Mouse (Mus musculus): ENCODE measurements around the gene Bloc1s5.
A peak's percentile ranks its signal among the peaks of the same experiment; 100 is the strongest.
"Not testable (repeated sequence)": the region's sequence is repeated elsewhere in the genome, so short reads cannot be mapped to it uniquely, and the experiment has no call there.

Gene Bloc1s5

DNA sequence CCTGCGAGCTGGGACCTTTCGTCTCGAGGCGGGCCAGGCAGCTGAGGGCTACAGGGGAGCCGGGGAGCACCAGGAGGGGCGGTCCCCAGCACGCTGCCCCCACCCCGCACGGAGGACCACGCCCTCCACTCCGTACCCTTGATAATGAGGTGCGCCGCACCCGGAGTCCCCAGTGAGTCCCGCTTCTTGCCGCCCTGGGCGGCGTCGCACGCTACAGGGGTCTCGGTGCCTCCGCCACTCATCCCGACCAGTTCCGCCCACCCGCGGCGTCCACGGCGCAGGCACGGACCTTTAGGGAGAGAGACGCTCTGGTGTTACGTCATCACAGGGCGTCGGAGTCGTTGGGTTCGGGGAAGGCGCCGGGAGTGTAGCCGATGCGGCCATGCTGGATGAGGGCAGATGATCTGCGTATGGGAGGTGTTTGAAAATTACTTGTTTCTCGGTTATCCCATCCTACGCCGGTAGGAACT is at the start of gene Bloc1s5:
TSS of gene Bloc1s5 (minus strand) at position 310 of the 470 bp plus-strand sequence.
- peak; percentile 96 for DNase-seq (ENCODE audit: low spot score)

DNA sequence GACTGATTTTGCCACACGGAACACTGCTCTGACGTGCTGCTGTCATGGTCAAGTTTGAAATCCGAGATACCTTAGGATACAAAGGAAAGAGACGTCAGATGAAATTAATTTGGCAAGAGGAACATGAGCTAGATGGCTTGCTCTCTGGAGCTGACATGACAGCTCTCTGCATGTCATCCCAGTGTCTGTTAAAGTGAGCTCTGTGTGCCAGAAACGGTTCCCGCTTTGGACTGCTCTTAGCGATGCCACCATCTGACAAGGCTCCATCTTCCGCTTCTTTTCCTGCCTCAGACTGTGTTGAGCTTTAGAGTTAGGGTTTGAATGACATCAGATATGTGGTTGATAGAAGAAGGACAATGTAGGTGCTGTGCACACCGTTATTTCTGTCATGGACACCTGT is 37.4 kb upstream of the Bloc1s5 start:
- DNase-seq (ENCODE audit: low spot score) = no peak

DNA sequence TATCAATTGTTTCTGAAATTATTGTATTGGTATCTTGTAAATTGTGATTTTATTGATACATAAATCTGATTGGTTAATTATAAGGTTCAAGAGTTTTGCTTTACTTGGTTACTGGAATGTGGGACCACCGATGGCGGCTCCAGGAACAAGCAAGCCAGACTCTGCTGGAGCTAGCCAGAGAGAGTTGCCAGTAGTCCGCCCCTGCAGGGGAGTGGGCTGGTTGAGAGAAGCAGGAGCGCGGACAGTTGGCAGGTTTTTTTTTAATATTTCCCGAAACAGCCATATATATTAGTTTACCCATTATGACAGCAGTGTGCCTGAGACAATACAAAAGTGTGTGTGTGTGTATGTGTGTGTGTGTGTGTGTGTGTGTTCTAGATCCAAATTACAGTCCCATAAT is 36.5 kb upstream of the Bloc1s5 start:
- not testable (repeated sequence) for DNase-seq (ENCODE audit: low spot score)

DNA sequence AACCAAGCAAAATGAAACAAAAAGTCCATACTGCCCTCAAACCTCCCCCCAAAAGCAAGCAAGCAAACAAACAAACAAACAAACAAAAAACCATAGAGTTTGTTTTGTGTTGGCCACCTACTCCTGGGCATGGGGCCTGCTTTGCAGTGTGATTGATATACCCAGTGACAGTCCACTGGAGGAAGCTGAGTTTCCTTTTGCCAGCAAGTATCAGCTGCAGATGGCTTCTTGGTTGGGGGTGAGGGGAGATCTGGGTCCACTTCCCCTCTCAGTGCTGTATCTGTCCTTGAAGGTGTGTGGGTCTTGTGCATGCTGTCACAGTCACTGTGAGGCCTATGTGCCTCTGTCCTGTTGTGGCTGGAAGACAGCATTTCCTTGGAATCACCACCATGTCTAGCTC is 35.1 kb upstream of the Bloc1s5 start:
- no peak for DNase-seq (ENCODE audit: low spot score)

DNA sequence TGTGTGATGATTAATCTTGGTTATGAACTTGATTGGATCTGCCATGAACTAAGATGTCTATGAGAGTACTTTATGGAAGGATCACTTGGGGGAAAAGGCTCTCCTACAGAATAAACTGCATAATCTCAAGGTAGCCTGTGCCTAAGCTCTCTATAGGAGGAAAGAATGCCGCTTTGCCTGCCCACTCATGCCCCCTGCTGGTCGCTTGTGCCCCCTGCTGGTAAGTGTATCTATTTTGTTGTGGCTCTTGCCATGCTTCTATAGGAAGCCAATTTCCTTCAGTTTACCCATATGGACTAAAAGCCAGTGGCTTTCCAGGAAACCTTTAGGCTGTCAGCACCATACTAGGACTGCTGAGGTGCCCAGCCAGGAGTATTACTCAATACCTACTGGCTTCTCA is 33.6 kb upstream of the Bloc1s5 start:
- peak; percentile 12 for DNase-seq (ENCODE audit: low spot score)

DNA sequence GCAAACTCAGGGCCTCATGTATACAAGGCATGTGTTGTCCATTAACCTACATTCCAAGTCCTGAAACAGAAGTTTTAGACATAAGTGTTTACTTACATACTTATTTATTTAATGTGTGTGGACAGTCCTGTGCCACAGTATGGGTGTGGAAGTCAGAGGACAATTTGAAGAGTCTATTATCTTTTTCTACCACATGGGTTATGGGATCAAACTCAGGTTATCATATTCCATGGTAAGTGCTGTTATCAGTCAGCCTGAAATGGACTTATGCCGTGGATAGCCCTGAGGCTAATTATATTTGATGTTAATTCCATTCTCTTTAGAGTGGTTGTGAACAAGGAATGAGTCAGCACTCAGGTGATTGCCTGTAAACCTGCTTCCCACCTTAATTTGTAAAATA is 29.8 kb upstream of the Bloc1s5 start:
- no peak for DNase-seq (ENCODE audit: low spot score)

DNA sequence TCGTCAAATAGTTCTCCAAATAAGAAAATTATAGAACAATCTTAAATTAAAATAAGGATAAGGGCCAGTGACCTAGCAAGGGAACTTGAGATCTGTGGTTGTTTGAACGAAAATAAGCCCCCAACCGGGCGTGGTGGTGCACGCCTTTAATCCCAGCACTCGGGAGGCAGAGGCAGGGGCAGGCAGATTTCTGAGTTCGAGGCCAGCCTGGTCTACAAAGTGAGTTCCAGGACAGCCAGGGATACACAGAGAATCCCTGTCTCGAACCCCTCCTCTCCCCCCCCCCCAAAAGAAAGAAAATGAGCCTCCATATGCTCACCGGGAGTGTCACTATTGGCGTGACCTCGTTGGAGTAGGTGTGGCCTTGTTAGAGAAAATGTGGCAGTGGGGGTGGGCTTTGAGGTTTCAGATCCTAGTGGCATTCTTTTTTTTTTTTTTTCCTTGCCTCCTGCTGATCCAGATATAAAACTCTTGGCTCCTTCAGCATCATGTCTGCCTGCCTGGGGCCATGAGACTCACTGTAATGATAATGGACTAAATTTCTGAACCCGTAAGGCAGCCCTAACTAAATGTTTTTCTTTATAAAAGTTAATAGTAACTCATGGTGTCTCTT is 24.7 kb upstream of the Bloc1s5 start:
- no peak for DNase-seq (ENCODE audit: low spot score)

DNA sequence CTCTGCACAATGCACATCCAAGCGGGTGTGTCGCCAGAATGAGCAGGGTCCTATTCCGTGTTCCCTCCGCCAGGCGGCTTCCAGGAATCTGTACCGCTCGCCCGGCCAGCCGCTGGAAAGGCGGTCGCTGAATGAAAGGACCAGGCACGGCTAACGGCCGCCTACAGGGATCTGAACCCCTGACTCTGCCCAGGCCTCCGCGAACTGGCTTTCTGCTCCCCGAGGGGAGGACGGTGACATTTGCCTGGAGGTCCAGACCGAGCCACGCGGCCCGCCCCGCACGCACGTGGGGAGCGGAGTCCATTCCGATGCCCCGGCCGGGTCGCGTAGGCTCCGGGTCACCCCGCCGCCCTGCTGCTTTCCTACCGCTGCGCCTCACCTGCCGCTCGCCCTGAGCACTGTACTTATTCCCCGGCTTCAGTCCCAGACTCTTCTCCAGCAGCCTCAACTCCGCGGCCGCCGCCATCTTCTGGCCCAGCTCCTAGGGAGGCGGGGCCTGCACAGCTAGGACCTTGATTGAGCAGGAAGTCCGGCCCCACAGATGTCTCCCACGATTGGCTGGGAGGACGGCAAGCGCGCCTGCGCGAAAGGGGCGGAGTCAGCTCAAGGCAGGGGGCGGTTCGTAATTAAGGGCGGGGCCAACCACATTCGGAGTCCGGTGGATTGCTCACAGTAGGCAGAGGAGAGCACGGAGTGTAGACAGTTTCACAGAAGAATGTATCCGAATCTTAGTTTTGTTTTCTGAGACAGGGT is 23.8 kb upstream of the Bloc1s5 start, which contains the start of gene Eef1e1:
TSS of gene Eef1e1 (minus strand) at position 531 of the 753 bp plus-strand sequence.
- DNase-seq (ENCODE audit: low spot score) = peak; percentile 94

DNA sequence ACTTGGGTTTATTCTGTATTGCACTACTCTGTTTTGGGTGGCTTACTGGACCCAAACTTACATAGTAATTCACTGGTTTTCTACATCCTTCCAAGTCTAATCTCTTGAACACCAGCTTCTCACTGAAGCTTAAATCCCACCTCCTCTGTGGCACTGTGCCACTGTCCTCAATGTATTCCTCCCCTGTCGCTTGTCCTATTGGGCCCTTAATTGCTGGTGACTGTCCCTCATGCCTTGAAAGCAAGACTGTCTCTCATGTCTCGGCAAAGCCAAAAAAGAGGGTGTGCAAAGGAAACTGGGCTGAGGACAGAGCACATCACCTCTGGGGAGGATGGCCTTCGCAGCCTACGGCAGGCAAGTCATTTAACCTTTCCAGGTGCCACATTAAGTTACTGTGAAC is 23.0 kb upstream of the Bloc1s5 start:
- DNase-seq (ENCODE audit: low spot score) = no peak

DNA sequence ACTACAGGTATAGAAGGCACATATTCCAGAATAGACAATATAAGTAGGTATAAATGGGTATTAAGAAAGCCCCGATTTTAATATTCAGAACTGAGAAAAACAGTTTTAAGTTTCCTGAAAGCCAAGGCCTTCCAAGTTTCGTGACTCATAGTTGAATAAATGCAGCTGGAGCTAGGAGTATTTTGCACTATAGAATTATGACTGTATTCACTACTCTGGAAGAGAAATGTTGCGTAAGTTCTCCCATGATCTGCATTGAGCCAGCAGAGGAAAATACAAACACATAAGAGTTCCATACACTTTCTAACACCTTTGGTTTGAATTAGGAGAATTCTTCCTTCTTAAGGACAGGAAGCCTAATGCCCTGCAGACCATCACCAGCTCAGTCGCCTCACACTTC is 15.4 kb upstream of the Bloc1s5 start:
- DNase-seq (ENCODE audit: low spot score) = no peak

DNA sequence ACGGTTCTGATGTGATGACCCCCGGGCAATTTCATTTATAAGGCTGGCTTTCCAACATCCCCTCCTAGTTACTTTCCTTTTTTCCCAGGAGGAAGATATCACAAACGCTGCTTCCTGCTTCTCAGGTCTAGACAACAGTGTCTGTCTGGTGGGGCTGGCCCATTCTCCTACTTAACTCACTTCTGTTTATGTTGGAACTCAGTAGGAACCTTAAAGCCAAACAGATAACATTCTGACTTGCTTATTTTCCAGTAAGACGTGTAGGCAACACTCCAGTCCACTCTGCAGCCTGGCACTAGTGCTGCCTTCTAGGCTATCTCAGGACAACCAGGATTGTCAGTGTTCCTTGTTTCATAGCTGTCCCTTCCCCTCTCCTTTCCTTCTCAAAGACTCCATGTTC is 14.2 kb upstream of the Bloc1s5 start:
- no peak for DNase-seq (ENCODE audit: low spot score)

DNA sequence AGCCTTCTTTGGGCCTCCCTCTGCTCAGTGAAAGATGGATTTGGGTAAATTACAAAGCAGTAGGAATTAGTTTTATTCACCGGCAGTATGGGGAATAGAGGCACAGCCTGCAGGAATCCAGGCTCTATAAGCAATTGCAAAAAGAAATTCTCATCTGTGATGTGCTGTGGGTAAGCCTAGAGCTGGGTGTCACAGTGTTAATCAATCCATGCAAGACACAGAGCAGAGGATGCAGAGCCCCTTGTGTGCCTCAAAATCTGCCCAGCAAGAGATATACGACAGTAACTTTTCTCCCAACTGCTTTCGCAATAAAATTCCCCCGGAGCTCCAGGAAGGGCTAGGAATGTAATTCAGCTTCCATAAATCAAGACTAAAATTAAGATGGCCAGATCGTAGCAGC is 6.5 kb upstream of the Bloc1s5 start:
- no peak for DNase-seq (ENCODE audit: low spot score)

DNA sequence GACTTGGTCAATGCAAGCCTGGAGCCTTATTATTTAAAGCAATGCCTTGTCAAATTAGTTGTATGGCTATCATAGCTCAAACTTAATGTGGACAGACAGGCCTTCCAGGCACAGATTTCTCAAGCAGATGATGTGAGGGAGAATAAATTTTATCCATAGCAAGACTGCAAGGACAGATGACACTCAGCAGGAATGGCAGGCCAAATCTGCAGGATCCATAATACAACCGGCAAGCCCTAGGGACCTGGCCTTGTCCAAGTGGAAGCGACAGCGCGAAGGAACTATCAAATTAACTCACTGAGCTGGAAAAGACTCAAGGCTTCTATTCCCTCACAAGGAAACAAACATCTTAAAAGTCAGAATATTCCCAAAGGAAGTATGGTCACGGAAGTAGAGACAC is 6.1 kb upstream of the Bloc1s5 start:
- no peak for DNase-seq (ENCODE audit: low spot score)

DNA sequence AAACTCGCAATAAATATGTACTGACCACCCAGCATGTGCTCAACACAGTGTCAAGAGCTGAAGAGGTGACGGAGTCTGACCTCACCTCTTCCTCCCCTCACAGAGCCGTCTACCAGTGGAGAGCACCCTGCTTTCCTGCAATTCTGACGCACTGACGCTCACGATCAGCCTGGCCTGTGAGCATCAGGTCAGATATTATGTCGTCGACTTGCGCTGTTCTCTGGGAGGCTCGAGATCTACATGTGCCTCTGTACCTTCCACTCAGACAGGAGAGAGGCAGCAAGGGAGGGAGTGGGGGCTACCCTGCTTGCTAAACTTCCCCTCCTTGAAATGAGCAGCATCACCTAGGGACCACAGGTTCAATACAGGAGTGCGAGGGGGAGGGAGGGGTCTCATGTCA is 3.8 kb upstream of the Bloc1s5 start:
- DNase-seq (ENCODE audit: low spot score) = no peak

DNA sequence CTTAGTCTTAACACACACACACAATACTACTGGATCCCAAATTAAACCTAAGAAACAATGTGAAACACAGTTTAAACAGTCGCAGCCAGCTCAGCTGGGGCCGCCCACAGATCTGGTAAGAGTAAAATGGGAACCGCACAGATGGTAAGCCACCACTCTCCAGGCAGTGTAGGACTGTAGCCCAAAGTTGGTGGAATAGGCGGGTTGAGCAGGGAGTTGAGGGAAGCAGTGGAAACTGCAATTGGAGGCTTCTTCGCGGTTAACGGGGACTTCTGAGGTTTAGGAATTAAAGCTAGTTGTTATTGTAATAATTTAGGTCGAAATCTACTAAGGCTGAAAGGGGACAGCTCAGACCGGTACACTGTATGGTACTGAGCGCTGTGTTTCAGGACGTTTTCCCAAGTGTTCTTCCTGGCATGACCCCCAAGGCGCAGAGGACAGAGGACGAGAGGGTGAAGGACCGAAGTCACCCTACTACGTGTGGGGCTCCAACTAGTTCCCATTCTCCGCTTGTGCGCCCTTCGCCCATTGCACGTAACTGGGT is 581 bp downstream of the Bloc1s5 start:
- peak; percentile 11 for DNase-seq (ENCODE audit: low spot score)

DNA sequence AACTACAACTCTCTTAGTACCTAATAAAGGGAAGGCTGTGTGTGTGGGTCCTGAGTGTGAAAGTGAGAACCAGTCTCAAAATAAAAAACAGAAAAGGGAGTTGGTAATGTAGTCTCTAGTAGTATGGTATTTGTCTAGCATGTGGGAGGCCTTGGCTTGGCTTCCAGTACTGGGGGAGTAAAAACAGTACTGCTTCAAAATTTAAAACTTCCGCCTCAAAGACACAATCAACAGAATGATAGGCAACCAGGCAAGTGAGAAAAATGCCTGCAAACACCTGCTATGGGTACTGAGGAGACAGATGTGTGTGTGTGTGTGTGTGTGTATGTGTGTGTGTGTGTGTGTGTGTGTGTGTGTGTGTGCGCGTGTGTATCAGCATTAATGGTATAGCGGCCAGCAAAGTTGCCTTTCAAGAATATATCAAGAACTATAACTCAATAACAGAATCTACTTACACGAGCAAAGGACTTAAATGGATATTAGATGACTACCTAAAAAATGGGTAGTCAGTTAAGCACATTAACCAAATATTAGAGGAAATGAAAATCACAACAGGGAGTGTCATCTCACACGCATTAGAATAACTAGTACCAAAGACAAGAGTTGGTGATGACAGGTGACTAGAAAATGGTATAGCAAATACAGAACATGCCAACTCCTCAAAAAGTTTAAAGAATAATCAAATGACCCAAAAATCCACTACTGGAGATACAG is 1.5 kb downstream of the Bloc1s5 start:
- DNase-seq (ENCODE audit: low spot score) = no peak

DNA sequence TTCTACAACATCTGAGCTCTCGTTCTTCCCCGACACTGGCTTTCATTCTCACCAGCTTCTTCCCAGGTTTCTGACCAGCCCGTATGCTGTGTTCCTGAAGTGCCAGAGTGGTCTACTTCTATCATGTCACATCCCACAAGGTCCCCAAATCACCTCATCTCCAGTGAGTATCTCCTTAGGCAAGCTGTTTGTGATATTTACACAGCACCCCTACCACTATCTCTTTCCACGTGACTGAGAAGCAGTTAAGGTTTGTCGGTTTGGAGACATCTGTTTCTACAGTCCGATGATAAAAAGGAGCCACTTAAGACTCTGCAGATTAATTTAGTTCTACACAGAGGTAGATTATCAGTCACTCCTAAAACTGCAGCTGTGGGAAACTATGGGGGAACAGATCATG is 2.4 kb downstream of the Bloc1s5 start:
- DNase-seq (ENCODE audit: low spot score) = no peak

DNA sequence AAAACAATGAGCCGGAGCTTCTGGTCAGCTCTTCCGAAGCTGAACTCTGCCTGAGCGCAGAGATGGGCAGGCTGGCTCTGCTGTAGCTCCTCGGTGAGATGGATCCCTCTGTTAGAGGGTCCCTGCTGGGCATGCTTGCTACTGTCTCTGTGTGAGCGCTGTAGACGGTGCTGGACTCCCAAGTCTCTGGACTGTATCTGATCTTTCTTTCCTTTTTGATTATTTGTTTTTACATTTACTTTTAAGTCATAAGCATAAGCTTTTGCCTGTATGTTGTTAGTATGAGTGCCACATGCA is 8.7 kb downstream of the Bloc1s5 start:
- DNase-seq (ENCODE audit: low spot score) = no peak

DNA sequence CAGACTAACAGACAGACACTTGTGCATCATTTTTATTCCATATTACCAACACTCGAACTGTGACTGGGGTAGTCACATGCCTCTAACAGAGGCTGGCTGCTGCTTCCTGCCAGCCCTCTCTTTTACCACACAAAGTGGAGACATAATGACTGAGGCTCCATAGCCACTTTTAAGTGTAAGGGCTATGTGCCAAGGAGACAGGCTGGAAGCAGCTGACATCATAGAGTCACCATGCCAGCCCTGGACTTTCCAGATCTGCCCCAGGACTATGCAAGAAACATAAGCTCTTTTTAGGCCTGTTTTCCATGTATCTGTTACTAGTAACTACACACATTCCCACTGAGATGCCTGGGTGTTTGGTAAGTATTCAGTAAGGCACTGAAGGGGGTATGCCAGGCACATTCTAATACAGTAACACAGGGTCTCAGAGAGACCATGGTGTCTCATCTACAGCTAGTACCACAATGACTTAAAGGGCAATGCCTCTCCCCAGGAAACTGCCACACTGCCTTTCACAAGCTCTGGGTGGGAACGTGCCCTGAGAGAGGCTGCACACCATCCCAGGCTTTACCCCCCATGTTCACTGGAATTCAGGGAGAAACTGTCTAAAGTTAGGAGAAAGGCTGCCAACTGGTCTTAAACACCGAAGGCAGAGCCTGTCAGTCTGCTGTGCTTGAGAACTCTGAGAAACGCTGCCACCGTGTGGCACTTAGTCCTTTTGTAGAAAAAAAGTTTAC is 9.2 kb downstream of the Bloc1s5 start:
- no peak for DNase-seq (ENCODE audit: low spot score)

DNA sequence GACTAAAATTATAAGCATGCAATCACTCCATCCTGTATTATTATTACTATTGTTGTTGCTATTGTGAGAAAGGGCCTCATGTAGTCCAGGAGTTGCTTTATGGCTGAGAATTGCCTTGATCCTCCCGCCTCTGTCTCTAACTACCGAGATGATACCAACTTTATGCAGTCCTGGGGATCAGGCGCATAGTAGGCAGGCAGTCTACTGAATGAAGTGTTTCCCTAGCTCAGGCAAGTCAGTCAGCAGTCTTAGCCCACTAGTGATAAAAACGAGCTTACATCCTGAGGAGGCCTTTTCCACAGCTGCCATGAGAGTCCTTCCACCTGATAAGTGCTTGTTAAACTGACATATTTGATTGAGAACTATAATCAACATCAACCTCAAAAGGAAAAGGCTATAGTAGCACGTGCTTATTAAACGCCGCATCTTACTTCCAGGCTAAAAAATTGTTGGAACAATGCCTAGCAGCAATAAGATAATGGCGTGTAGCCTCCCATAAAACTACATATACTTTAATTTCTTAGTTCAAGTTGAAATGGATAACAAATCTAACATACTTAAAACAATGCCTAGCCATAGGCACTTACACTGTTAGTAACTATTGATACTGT is 10.5 kb downstream of the Bloc1s5 start:
- DNase-seq (ENCODE audit: low spot score) = no peak

DNA sequence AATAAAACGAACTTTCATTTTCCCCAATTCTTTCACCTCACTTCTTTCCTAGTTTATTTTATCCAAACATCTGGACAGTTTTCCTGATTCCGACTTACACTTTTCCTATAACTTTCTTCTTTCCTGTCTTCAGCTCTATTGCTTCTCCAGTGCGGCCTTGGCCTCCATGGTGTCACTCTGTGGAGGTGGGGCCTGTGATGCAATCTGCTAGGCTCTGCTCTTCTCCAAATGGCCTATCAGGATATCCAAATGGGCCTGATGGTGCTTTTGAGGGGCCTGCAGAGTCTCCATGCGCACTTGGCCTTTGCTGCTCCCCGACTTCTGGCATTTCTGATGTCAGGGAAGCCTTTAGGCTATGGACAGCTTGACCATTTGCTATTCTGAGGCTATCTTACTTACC is 11.6 kb downstream of the Bloc1s5 start:
- no peak for DNase-seq (ENCODE audit: low spot score)

Measured in urinary bladder, postnatal 25 days (tissue).